Mouse (Mus musculus) G1E (cell line): ENCODE measurements around the gene C4b.

Experiments used
- CTCF ChIP-seq: IDR thresholded peaks from 2 replicates; pipeline ENCODE4 v1.5.1; 2012; ENCODE audit warnings: low read depth, low read length, inconsistent platforms, mixed read lengths
- GATA1 ChIP-seq: IDR thresholded peaks from 2 replicates; pipeline ENCODE4 v1.6.1; 2012; ENCODE audit warnings: borderline replicate concordance, low read length, inconsistent platforms, mixed read lengths
- GATA2 ChIP-seq: IDR thresholded peaks from 2 replicates; pipeline ENCODE4 v1.6.1; 2012; ENCODE audit warnings: low read depth, low read length, inconsistent platforms, borderline replicate concordance
- POLR2AphosphoS5 ChIP-seq: IDR thresholded peaks from 2 replicates; pipeline ENCODE4 v1.6.1; 2012; ENCODE audit warnings: low read depth, low read length, inconsistent platforms; ENCODE audit not compliant: insufficient replicate concordance
- TAL1 ChIP-seq: conservative IDR thresholded peaks from 2 replicates; pipeline ENCODE4 v1.6.1; 2012; ENCODE audit warnings: low read depth, low read length, inconsistent platforms, mixed read lengths

DNA sequence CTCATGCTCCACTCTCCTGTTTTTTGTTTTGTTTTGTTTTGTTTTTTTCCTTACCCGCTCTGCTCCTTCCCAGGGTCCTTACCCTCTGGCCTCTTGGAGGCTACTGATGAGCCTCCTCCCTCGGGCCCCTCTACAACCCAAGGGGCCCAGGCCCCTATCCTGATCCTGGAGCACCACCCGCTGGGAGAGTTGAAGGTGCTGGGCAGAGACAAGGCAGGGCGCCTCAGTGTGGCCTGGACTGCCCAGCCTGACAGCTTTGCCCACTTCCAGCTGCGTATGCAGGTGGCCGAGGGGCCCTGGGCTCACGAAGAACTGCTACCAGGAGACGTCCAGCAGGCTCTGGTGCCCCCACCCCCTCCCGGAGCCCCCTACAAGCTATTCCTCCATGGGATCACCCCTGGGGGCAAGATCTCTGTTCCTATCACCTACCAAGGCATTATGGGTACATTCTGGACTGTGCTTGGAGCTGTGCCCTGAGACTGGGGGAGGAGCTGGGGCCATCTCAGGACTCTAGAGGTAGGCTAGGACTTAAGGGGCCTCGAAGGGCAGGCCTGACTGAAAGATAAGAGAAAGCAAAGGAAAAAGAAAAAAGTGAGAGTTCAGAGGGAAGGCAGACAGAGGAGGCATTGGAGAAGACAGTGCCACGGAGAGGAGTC is 61.7 kb downstream of the C4b start:
- TF ChIP-seq CTCF (no peak), POLR2AphosphoS5 (no peak), GATA1 (no peak), TAL1 (no peak), GATA2 (no peak)
